Mouse (Mus musculus) retina, postnatal 7 days (tissue): ENCODE data around the gene Prdm10.

Experiments used
- DNase-seq: peaks from one replicate; pipeline ENCODE4 v3.0.0-alpha.2; 2012; ENCODE audit warnings: low read depth, low spot score

Prdm10 gene

GRCm38 (mm10) chr9:31301526-31302311 is 21.4 kb downstream of the Prdm10 start:
- DNase-seq, result no peak

- no peak for DNase-seq
Observed at GRCm38 (mm10) chr9:31304358-31304757, 24.0 kb downstream of the Prdm10 start.

- DNase-seq, result no peak
Observed at GRCm38 (mm10) chr9:31305117-31305516, 24.8 kb downstream of the Prdm10 start.

GRCm38 (mm10) chr9:31305807-31306206 is 25.5 kb downstream of the Prdm10 start:
- DNase-seq, result no peak

GRCm38 (mm10) chr9:31307232-31307631 is 26.9 kb downstream of the Prdm10 start:
- no peak for DNase-seq

GRCm38 (mm10) chr9:31309041-31309440 is 28.7 kb downstream of the Prdm10 start:
- no peak for DNase-seq

GRCm38 (mm10) chr9:31310662-31311061 is 30.3 kb downstream of the Prdm10 start:
- DNase-seq, result no peak

GRCm38 (mm10) chr9:31313876-31314275 is 33.5 kb downstream of the Prdm10 start:
- DNase-seq, result no peak

- DNase-seq, result peak; percentile 1
Observed at GRCm38 (mm10) chr9:31315983-31316382, 35.6 kb downstream of the Prdm10 start.

- DNase-seq, result no peak
Observed at GRCm38 (mm10) chr9:31318956-31319355, 38.6 kb downstream of the Prdm10 start.

- no peak for DNase-seq
Observed at GRCm38 (mm10) chr9:31320734-31321133, 40.4 kb downstream of the Prdm10 start.

GRCm38 (mm10) chr9:31321526-31321925 is 41.2 kb downstream of the Prdm10 start:
- DNase-seq, result no peak

- DNase-seq, result no peak
Observed at GRCm38 (mm10) chr9:31322090-31322489, 41.8 kb downstream of the Prdm10 start.

- DNase-seq, result no peak
Observed at GRCm38 (mm10) chr9:31330816-31331215, 50.5 kb downstream of the Prdm10 start.

- DNase-seq, result no peak
Observed at GRCm38 (mm10) chr9:31331246-31331645, 50.9 kb downstream of the Prdm10 start.

- peak; percentile 32 for DNase-seq
Observed at GRCm38 (mm10) chr9:31331906-31332305, 51.6 kb downstream of the Prdm10 start.

GRCm38 (mm10) chr9:31332826-31333225 is 52.5 kb downstream of the Prdm10 start:
- DNase-seq, result no peak

GRCm38 (mm10) chr9:31334991-31335390 is 54.7 kb downstream of the Prdm10 start:
- no peak for DNase-seq

GRCm38 (mm10) chr9:31344289-31344831 is 64.0 kb downstream of the Prdm10 start:
- DNase-seq, result peak; percentile 40

GRCm38 (mm10) chr9:31346575-31347080 is 66.3 kb downstream of the Prdm10 start:
- no peak for DNase-seq

GRCm38 (mm10) chr9:31348458-31348857 is 68.1 kb downstream of the Prdm10 start:
- DNase-seq, result no peak

GRCm38 (mm10) chr9:31348915-31349314 is 68.6 kb downstream of the Prdm10 start:
- peak; percentile 76 for DNase-seq

GRCm38 (mm10) chr9:31352716-31353115 is 72.4 kb downstream of the Prdm10 start:
- DNase-seq, result no peak
